Mouse (Mus musculus) lung, postnatal 0 days (tissue): ENCODE data around the gene Colgalt2.

ENCODE experiments used
- CTCF ChIP-seq: IDR thresholded peaks from 2 replicates; pipeline ENCODE4 v1.5.1; 2016; ENCODE audit warnings: antibody characterized with exemption, mild to moderate bottlenecking
- EP300 ChIP-seq: IDR thresholded peaks from 2 replicates; pipeline ENCODE4 v1.6.1; 2016; ENCODE audit warnings: antibody characterized with exemption, mild to moderate bottlenecking, control low read depth

GRCm38 (mm10) chr1:152394137-152394536, 5.5 kb upstream of the Colgalt2 start:
- TF ChIP-seq CTCF (no peak), EP300 (no peak)
